Mouse (Mus musculus): ENCODE measurements at regions not wholly inside any gene's neighbourhood (a gene's known extent, or its start where the extent isn't known, plus 50 kb on each side); places are given as distances from the start of the nearest gene placed in this dataset.
A peak's percentile ranks its signal among the peaks of the same experiment; 100 is the strongest.

GRCm38 (mm10) chr3:54443791-54444190, 82.9 kb downstream of the Postn start:
- no peak for DNase-seq (ENCODE audit: low spot score)

- DNase-seq (ENCODE audit: low spot score) = no peak
Observed at GRCm38 (mm10) chr3:54446889-54447288, 86.0 kb downstream of the Postn start.

DNA sequence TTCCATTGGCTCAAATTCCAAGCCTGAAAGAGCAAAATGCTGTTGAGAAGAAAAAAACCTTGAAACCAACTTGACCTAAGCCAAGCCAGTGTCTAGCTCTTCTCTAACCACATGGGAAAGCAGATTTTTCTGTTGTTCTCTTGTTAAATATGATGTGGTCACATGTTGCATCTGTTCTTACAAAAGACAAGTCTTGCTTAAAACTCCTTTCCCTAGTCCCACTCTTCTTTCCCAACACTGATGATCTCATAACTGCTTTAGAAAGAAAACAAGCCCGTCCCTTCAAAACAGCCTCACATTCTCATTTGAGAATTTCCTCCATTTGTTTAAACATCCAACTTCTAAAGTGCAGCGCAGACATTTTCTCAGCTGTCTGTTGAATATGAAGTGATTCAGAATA, 96.5 kb downstream of the Postn start:
- DNase-seq (ENCODE audit: low spot score) = no peak

GRCm38 (mm10) chr3:54461366-54461765, 100.5 kb downstream of the Postn start:
- DNase-seq (ENCODE audit: low spot score) = no peak

DNA sequence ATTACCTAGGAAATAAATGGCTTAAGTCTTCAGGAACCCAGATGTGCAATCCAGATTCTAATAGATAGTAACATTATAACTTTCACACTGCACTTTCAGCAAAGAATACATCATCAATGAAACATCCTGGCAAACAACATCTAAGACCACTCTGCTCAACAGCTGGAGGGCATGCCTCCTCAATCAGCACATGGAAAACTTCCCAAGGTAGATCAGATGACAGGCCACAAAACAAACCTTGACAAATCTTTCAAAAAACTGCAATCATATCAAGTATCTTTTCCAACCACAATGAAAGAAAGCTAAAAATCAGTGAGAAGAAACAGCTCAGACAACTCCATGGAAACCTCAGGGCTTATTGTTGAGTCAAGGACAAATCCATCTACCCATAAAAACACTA, 105.2 kb downstream of the Postn start:
- DNase-seq (ENCODE audit: low spot score) = no peak

- peak; percentile 21 for DNase-seq (ENCODE audit: low spot score)
Observed at GRCm38 (mm10) chr3:54474209-54474608, 113.3 kb downstream of the Postn start.

- no peak for DNase-seq (ENCODE audit: low spot score)
Observed at GRCm38 (mm10) chr3:54475879-54476278, 115.0 kb downstream of the Postn start.

DNA sequence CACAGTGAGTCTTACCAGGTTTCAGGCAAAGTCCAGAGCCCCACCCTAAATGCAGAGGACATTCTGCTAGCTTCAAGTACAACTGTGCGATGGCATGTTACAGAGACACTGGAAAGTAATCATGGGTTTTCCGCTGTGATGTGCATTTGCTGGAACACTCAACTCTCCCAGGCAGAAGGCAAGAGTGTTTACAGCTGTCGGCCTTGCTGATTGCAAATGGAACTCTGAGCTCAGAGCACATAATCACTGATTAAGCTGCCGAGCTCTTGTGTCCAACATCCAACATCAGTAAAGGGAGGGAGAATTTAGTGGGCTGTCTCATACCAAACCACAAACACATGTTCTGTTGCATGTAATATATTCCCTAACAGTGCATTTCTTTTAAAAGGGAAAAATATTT, 117.1 kb downstream of the Postn start:
- peak; percentile 57 for DNase-seq (ENCODE audit: low spot score)

- DNase-seq (ENCODE audit: low spot score) = no peak
Observed at GRCm38 (mm10) chr3:54480251-54480650, 119.3 kb downstream of the Postn start.

GRCm38 (mm10) chr3:54487346-54487745, 126.4 kb downstream of the Postn start:
- no peak for DNase-seq (ENCODE audit: low spot score)

GRCm38 (mm10) chr3:54487844-54488243, 126.9 kb downstream of the Postn start:
- DNase-seq (ENCODE audit: low spot score) = no peak

GRCm38 (mm10) chr3:54490249-54490900, 129.5 kb downstream of the Postn start:
- no peak for DNase-seq (ENCODE audit: low spot score)

DNA sequence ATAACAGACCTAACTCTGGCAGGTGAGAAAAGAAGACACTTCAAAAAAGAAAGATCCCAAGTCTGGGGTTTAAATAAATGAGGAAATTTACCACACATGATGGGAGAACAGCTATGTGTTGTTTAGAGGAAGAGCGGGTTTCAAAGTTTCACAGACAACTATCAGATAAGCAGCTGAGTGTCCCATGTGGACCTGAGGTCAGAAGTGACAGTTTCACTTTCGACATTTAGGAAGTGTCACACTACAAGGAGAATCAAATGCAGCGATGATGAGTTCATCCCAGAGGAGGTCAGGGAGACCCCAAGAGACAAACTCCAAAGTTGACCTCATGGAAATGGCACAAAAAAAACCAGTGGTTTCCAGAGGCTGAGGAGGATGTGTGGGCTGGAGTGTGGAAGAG, 132.7 kb downstream of the Postn start:
- DNase-seq (ENCODE audit: low spot score) = no peak

- DNase-seq (ENCODE audit: low spot score) = no peak
Observed at GRCm38 (mm10) chr3:54504997-54505396, 144.1 kb downstream of the Postn start.

DNA sequence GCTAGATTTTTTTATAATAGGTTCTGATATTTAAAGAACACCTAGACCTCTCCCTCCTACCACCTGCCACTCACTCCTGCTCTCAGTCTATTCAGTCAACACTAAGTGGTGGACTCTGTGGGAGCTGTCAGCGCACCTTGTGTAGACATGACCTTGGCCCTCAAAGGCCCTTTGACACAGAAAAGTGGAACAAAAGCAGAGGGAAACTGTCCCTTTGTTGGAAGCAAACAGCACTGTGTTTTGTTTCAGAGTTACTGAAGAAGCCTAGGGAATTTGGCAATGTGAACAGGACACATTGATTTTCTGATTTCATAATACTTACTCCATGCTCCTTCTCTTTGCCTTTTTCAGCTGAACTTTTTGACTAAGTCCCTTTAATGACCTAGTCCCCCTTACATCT, 146.7 kb downstream of the Postn start:
- no peak for DNase-seq (ENCODE audit: low spot score)

- DNase-seq (ENCODE audit: low spot score) = no peak
Observed at GRCm38 (mm10) chr3:54508906-54509305, 148.0 kb downstream of the Postn start.

DNA sequence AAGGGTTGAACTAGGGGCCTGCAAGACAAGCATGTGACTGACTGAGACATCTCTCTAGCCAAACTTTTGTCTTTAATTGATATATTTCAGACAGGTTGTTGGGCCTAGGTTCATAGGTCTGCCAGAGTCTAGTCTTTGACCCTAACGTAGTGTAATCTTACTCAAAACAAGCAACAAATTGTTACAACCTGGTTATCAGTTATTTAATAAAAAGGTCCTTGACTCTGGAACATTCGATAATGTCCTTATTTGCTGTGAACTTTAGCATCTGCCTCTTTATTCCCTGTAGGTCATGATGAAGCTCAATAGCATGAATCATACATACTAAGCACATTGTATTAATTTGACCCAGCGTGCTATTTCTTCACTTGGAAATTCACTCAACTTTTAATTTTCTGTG, 156.3 kb downstream of the Postn start:
- DNase-seq (ENCODE audit: low spot score) = no peak

DNA sequence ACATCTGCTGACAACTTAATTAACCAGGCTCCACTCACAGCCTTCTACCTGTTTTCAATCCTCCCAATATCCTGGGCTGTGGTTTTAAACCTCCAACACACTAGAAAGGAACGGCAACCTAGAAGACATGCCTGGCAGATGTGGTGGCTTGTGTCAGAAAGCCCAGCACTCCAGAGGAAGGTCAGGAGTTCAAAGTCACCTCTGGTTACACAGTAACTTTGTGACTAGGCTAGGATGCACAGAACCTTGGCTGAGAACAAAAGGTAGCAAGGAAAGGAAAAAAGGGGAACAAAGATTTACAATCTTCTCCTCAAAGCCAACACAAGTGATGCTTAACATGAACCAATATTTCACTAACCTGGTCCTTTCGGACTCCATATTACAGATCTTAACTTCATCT, 161.8 kb downstream of the Postn start:
- no peak for DNase-seq (ENCODE audit: low spot score)

DNA sequence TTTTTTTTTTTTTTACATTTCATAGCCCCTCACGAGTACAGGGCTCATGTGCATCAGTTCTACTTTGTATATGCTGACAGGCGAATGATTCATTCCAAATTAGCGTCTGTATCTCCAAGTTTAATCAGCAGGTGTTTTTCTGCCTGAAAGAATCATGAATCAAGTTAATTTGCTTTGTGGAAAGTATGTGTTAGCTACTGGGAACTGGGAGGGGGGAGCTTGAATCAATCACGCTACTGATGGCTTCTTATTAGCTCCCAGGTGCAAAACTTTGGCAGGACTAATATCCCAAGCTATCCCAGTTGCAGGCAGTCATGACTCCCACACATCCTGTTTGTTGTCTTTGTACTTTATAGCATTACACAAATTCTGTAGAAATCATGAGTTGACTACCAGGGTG, 165.7 kb downstream of the Postn start:
- DNase-seq (ENCODE audit: low spot score) = no peak

- no peak for DNase-seq (ENCODE audit: low spot score)
Observed at GRCm38 (mm10) chr3:54528292-54528691, 164.3 kb upstream of the Supt20 start.

DNA sequence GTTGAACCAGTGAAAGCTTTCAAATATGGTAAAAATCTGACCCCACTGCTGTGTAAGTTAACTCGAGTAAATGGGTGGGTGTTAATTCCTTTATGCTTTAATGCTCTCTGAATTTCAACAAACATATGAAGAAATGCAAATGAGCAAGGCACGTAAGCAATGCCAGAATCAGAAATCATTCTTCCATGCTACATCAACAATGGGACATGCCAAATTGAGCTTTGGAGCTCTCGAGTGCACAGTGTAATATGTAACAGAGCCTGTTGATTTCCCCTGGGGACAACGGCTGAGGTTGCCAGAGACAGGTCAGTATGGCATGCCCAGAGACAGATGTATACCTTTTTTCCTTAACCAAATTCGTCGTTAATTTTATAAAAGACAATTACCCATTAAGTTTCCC, 162.4 kb upstream of the Supt20 start:
- no peak for DNase-seq (ENCODE audit: low spot score)

DNA sequence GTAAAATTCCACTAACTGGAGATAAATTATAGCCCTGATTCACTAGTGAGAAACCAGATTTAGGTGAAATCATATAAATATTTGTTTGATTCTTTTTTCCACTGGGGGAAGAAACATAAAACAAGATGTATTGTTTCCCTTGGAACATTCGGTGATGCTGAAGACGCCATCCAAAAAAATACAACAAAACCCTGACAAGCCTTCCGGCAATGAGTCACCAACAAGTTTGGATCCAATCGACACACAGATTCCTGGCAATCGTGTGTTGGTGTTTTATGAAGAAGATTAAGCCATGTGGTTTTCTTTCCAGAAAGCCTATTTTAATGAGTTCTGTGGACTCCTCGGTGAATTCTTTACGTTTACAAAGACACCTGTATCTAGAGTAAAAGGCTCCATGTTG, 157.2 kb upstream of the Supt20 start:
- peak; percentile 29 for DNase-seq (ENCODE audit: low spot score)

DNA sequence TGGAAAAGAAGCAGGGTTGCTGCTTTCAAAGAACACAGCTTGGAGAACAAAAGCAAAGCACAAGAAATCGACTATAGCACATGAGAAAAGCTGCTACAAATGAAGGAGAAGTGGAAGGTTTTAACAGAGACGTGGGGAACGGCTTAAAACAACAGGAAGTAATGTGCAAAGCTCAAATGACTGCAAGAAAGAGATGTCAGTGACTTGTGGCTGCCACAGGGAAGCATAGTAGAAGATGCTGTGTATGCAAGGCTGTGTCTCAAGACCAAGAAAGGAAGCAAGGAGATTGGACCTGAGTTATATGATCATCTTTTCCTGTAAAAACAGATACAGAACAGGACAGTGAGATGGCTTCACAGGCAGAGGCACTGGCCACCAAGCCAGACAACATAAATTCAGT, 154.6 kb upstream of the Supt20 start:
- DNase-seq (ENCODE audit: low spot score) = no peak

- DNase-seq (ENCODE audit: low spot score) = no peak
Observed at GRCm38 (mm10) chr3:54540540-54541080, 152.0 kb upstream of the Supt20 start.
